Mouse (Mus musculus): ENCODE measurements at regions not wholly inside any gene's neighbourhood (a gene's known extent, or its start where the extent isn't known, plus 50 kb on each side); places are given as distances from the start of the nearest gene placed in this dataset.

GRCm38 (mm10) chr10:44704143-44704542 is 175.8 kb upstream of the Prdm1 start:
- no peak overlapping the region for H3K27ac ChIP-seq
- 88% methylated on average over 3 of the region's 3 CpGs for WGBS

GRCm38 (mm10) chr10:44702108-44702507 is 173.8 kb upstream of the Prdm1 start:
- H3K4me3 ChIP-seq, result no peak overlapping the region
- 81% methylated on average over 5 of the region's 5 CpGs for WGBS
- ATAC-seq (replicated peaks), result no peak

More at GRCm38 (mm10) chr10:44704143-44704542, 175.8 kb upstream of the Prdm1 start:
- H3K4me2 ChIP-seq, result no peak overlapping the region
- no peak overlapping the region for H3K4me3 ChIP-seq
- no peaks in the 10 kb centered on the region for H3K4me1 ChIP-seq
- H3K27me3 ChIP-seq (replicated peaks), result no peaks in the 10 kb centered on the region
- H3K9me3 ChIP-seq, result no peaks in the 10 kb centered on the region
- ATAC-seq (replicated peaks), result no peak
- no peak overlapping the region for H3K9ac ChIP-seq
- H3K36me3 ChIP-seq (replicated peaks), result no peaks in the 10 kb centered on the region

GRCm38 (mm10) chr10:44699988-44700537 is 171.8 kb upstream of the Prdm1 start:
- ATAC-seq (replicated peaks), result no peak
- no peaks in the 10 kb centered on the region for H3K9me3 ChIP-seq
- WGBS, result 89% methylated on average over 11 of the region's 11 CpGs
- H3K4me2 ChIP-seq, result no peak overlapping the region
- H3K27me3 ChIP-seq (replicated peaks), result no peaks in the 10 kb centered on the region
- no peak overlapping the region for H3K9ac ChIP-seq
- no peak overlapping the region for H3K27ac ChIP-seq
- no peak overlapping the region for H3K4me3 ChIP-seq
- H3K36me3 ChIP-seq (replicated peaks), result no peaks in the 10 kb centered on the region
- H3K4me1 ChIP-seq, result no peaks in the 10 kb centered on the region

More at GRCm38 (mm10) chr10:44702108-44702507, 173.8 kb upstream of the Prdm1 start:
- Histone ChIP-seq H3K27ac (no peak overlapping the region), H3K9me3 (no peaks in the 10 kb centered on the region), H3K4me1 (no peaks in the 10 kb centered on the region), H3K36me3 (replicated peaks) (no peaks in the 10 kb centered on the region), H3K9ac (no peak overlapping the region), H3K27me3 (replicated peaks) (no peaks in the 10 kb centered on the region), H3K4me2 (no peak overlapping the region)

- H3K4me3 ChIP-seq, result no peak overlapping the region
- H3K36me3 ChIP-seq (replicated peaks), result no peaks in the 10 kb centered on the region
- no peak overlapping the region for H3K27ac ChIP-seq
- H3K27me3 ChIP-seq (replicated peaks), result no peaks in the 10 kb centered on the region
- WGBS, result 82% methylated on average over 2 of the region's 2 CpGs
- H3K4me1 ChIP-seq, result no peaks in the 10 kb centered on the region
- ATAC-seq (replicated peaks), result no peak
- no peaks in the 10 kb centered on the region for H3K9me3 ChIP-seq
- H3K9ac ChIP-seq, result no peak overlapping the region
- H3K4me2 ChIP-seq, result no peak overlapping the region
These were observed 169.7 kb upstream of the Prdm1 start for GRCm38 (mm10) chr10:44697966-44698365.

- H3K4me3 ChIP-seq, result no peak overlapping the region
- WGBS, result 23% methylated on average over 2 of the region's 2 CpGs
- no peaks in the 10 kb centered on the region for H3K36me3 ChIP-seq (replicated peaks)
- H3K27ac ChIP-seq, result no peak overlapping the region
- no peak for ATAC-seq (replicated peaks)
- no peak overlapping the region for H3K9ac ChIP-seq
- H3K4me1 ChIP-seq, result no peaks in the 10 kb centered on the region
- H3K9me3 ChIP-seq, result no peaks in the 10 kb centered on the region
- H3K27me3 ChIP-seq (replicated peaks), result no peaks in the 10 kb centered on the region
- H3K4me2 ChIP-seq, result no peak overlapping the region
These were observed 168.7 kb upstream of the Prdm1 start for GRCm38 (mm10) chr10:44696973-44697372.

- WGBS, result 85% methylated on average over 15 of the region's 15 CpGs
- Histone ChIP-seq H3K9ac (no peak overlapping the region), H3K27ac (no peak overlapping the region), H3K4me1 (no peaks in the 10 kb centered on the region), H3K36me3 (replicated peaks) (no peaks in the 10 kb centered on the region), H3K9me3 (no peaks in the 10 kb centered on the region), H3K4me2 (no peak overlapping the region), H3K27me3 (replicated peaks) (no peaks in the 10 kb centered on the region), H3K4me3 (no peak overlapping the region)
- ATAC-seq (replicated peaks), result no peak
These were observed 163.5 kb upstream of the Prdm1 start for GRCm38 (mm10) chr10:44691590-44692327.

GRCm38 (mm10) chr10:44688555-44688954 is 160.3 kb upstream of the Prdm1 start:
- no peaks in the 10 kb centered on the region for H3K9me3 ChIP-seq
- no peak overlapping the region for H3K4me3 ChIP-seq
- no peak for ATAC-seq (replicated peaks)
- no peaks in the 10 kb centered on the region for H3K4me1 ChIP-seq
- H3K9ac ChIP-seq, result no peak overlapping the region
- no peaks in the 10 kb centered on the region for H3K27me3 ChIP-seq (replicated peaks)
- H3K36me3 ChIP-seq (replicated peaks), result no peaks in the 10 kb centered on the region
- no peak overlapping the region for H3K27ac ChIP-seq
- 91% methylated on average over 3 of the region's 3 CpGs for WGBS
- H3K4me2 ChIP-seq, result no peak overlapping the region

GRCm38 (mm10) chr10:44686055-44686454 is 157.8 kb upstream of the Prdm1 start:
- Histone ChIP-seq H3K4me1 (no peaks in the 10 kb centered on the region), H3K9me3 (no peaks in the 10 kb centered on the region), H3K4me2 (no peak overlapping the region), H3K27me3 (replicated peaks) (no peaks in the 10 kb centered on the region), H3K9ac (no peak overlapping the region), H3K36me3 (replicated peaks) (no peaks in the 10 kb centered on the region), H3K27ac (no peak overlapping the region), H3K4me3 (no peak overlapping the region)
- 83% methylated on average over 4 of the region's 4 CpGs for WGBS
- ATAC-seq (replicated peaks), result no peak

- H3K4me1 ChIP-seq, result no peaks in the 10 kb centered on the region
- H3K27ac ChIP-seq, result no peak overlapping the region
- H3K36me3 ChIP-seq (replicated peaks), result no peaks in the 10 kb centered on the region
- H3K9ac ChIP-seq, result no peak overlapping the region
- 79% methylated on average over 3 of the region's 3 CpGs for WGBS
- H3K4me2 ChIP-seq, result no peak overlapping the region
- no peak for ATAC-seq (replicated peaks)
- no peaks in the 10 kb centered on the region for H3K9me3 ChIP-seq
- H3K27me3 ChIP-seq (replicated peaks), result no peaks in the 10 kb centered on the region
- no peak overlapping the region for H3K4me3 ChIP-seq
These were observed 156.9 kb upstream of the Prdm1 start for GRCm38 (mm10) chr10:44685215-44685614.

- no peak overlapping the region for H3K4me3 ChIP-seq
- no peak for ATAC-seq (replicated peaks)
- H3K4me1 ChIP-seq, result no peaks in the 10 kb centered on the region
- H3K9me3 ChIP-seq, result no peaks in the 10 kb centered on the region
- WGBS, result 89% methylated on average over 3 of the region's 3 CpGs
- H3K27ac ChIP-seq, result no peak overlapping the region
- H3K27me3 ChIP-seq (replicated peaks), result no peaks in the 10 kb centered on the region
- no peak overlapping the region for H3K4me2 ChIP-seq
- H3K36me3 ChIP-seq (replicated peaks), result no peaks in the 10 kb centered on the region
- no peak overlapping the region for H3K9ac ChIP-seq
These were observed 148.2 kb upstream of the Prdm1 start for GRCm38 (mm10) chr10:44676506-44676905.

- Histone ChIP-seq H3K36me3 (replicated peaks) (no peaks in the 10 kb centered on the region), H3K9ac (no peak overlapping the region), H3K4me1 (no peaks in the 10 kb centered on the region), H3K9me3 (no peaks in the 10 kb centered on the region), H3K4me3 (no peak overlapping the region), H3K4me2 (no peak overlapping the region), H3K27me3 (replicated peaks) (no peaks in the 10 kb centered on the region), H3K27ac (no peak overlapping the region)
- 74% methylated on average over 4 of the region's 4 CpGs for WGBS
- no peak for ATAC-seq (replicated peaks)
These were observed 137.3 kb upstream of the Prdm1 start for GRCm38 (mm10) chr10:44665509-44666144.

GRCm38 (mm10) chr10:44659499-44659898 is 131.2 kb upstream of the Prdm1 start:
- no peak overlapping the region for H3K4me2 ChIP-seq
- 89% methylated on average over 3 of the region's 3 CpGs for WGBS
- H3K36me3 ChIP-seq (replicated peaks), result no peaks in the 10 kb centered on the region
- H3K9ac ChIP-seq, result no peak overlapping the region
- no peaks in the 10 kb centered on the region for H3K9me3 ChIP-seq
- H3K4me1 ChIP-seq, result no peaks in the 10 kb centered on the region
- H3K27ac ChIP-seq, result no peak overlapping the region
- no peak overlapping the region for H3K4me3 ChIP-seq
- ATAC-seq (replicated peaks), result no peak
- H3K27me3 ChIP-seq (replicated peaks), result no peaks in the 10 kb centered on the region

- H3K36me3 ChIP-seq (replicated peaks), result no peaks in the 10 kb centered on the region
- H3K4me1 ChIP-seq, result no peaks in the 10 kb centered on the region
- no peak overlapping the region for H3K4me3 ChIP-seq
- H3K27ac ChIP-seq, result no peak overlapping the region
- H3K4me2 ChIP-seq, result no peak overlapping the region
- H3K9me3 ChIP-seq, result no peaks in the 10 kb centered on the region
- WGBS, result 77% methylated on average over 5 of the region's 5 CpGs
- no peak for ATAC-seq (replicated peaks)
- no peaks in the 10 kb centered on the region for H3K27me3 ChIP-seq (replicated peaks)
- no peak overlapping the region for H3K9ac ChIP-seq
These were observed 125.5 kb upstream of the Prdm1 start for GRCm38 (mm10) chr10:44653761-44654160.

Measured in midbrain, embryonic 15.5 days (tissue).